Mouse (Mus musculus): ENCODE results near the gene Olfr1055.
"Not testable (repeated sequence)": the region's sequence is repeated elsewhere in the genome, so short reads cannot be mapped to it uniquely, and the experiment has no call there.

Gene Olfr1055

GRCm38 (mm10) chr2:86350184-86350583 is at the start of gene Olfr1055:
Gene Olfr1055 (minus strand): TSS chr2:86350284.
- peak; percentile 1 for DNase-seq (ENCODE audit: low read depth, low spot score)

- DNase-seq (ENCODE audit: low read depth, low spot score), result no peak
These were observed 45.0 kb upstream of the Olfr1055 start for GRCm38 (mm10) chr2:86395114-86395513.

DNA sequence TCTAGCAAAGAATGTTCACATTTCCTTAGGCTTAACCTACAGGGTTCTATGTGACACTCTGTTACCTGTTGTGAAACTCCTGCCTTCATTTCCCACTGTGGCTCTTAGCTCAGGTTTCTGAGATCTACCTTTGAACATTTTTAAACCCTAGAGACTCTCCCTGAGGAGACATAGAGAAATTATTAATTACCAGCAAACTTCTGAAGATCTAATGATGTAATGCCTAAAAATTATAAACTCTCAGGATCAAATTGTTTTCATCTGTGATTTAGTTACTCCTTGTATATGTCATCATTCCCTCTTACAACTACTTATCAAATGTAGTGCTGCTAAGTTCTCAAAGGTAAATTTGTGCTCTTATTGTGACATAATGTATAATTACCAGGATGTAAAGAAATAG is 38.4 kb upstream of the Olfr1055 start, which contains the start of gene Olfr1058:
Olfr1058 (minus strand) TSS at position 101 of the 400 bp plus-strand sequence.
- DNase-seq (ENCODE audit: low read depth, low spot score), result not testable (repeated sequence)

DNA sequence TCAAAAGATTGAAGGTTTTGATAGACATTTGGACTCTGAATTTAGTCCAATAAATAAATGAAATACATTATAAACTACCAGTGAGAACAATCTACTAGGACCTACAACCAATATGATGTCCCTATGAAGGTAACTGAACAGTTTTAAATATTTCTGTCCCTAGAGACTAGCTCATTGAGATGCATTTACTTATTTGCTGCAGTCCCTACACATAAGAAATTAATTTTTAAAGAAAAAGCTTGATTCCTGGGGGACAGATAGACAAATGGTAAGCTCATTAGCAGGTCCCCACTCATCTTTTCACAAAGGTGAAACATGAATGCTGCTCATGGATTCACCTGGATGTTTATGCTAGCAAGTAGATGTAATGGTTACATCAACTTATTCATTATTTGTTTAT is 28.2 kb upstream of the Olfr1055 start, which contains the start of gene Olfr1057:
Olfr1057 (minus strand) TSS at position 101 of the 400 bp plus-strand sequence.
- DNase-seq (ENCODE audit: low read depth, low spot score), result no peak

DNA sequence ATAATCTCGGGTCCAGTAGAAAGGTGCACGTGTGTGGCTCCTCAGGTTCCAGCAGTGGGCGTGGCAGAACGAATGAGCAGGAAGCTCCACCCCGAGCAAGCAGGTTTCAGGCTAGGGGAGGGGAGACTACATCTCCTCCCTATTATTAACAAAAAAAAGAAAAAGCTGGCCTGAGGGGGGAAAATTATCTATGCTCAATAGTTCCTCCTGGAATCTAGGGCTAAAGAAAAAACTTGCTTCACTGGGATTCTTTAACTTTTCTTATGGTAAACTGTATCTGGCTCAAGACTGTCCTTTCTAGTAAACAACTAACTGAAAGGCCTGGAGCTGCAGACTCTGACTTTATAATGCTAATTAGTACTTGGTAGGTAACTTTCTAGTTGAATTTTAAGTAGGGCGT is 16.3 kb upstream of the Olfr1055 start:
- DNase-seq (ENCODE audit: low read depth, low spot score), result not testable (repeated sequence)

GRCm38 (mm10) chr2:86362369-86362768 is 12.3 kb upstream of the Olfr1055 start, which contains the start of gene Olfr1056:
Gene Olfr1056 (minus strand): TSS chr2:86362469.
- no peak for DNase-seq (ENCODE audit: low read depth, low spot score)

GRCm38 (mm10) chr2:86351751-86352150 is 1.7 kb upstream of the Olfr1055 start:
- DNase-seq (ENCODE audit: low read depth, low spot score), result not testable (repeated sequence)

DNA sequence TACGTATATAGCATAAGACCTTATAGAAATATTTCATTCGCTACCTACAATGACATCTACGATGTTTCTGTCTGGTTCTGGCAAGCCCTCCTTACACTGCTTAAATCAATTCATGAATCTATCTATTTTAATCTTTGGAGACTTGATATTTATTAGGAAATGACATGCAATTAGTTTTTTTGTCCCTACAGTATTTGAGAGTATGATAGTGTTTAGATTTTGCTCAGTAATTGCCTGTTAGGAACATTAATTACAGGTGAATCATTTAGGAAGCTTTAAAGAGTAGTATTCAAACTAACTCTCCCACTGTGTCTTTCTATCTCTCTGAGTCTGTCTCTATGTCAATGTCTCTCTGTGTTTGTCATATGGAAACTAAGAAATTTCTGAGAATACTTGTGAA is 14.8 kb downstream of the Olfr1055 start, which contains the start of gene Olfr1054:
Olfr1054 (minus strand) TSS at position 101 of the 400 bp plus-strand sequence.
- no peak for DNase-seq (ENCODE audit: low read depth, low spot score)

- DNase-seq (ENCODE audit: low read depth, low spot score), result no peak
These were observed 34.9 kb downstream of the Olfr1055 start, which contains the start of gene Olfr1053 for GRCm38 (mm10) chr2:86315184-86315583. Gene Olfr1053 (minus strand): TSS chr2:86315284.

Measured in mesoderm, embryonic 11.5 days (tissue).